Mouse (Mus musculus) C2C12 (cell line): ENCODE measurements around the gene Ikbke.

Experiments
- CEBPB ChIP-seq: IDR thresholded peaks from one replicate; pipeline ENCODE4 v1.6.1; 2011; ENCODE audit warnings: low read depth, mild to moderate bottlenecking, control low read depth, moderate library complexity
- CTCF ChIP-seq: IDR thresholded peaks from one replicate; pipeline ENCODE4 v1.5.1; 2011; ENCODE audit not compliant: control insufficient read depth, insufficient read depth, insufficient read length
- FOSL1 ChIP-seq: IDR thresholded peaks from one replicate; pipeline ENCODE4 v1.8.0; 2011; ENCODE audit warnings: mild to moderate bottlenecking, low read length; ENCODE audit not compliant: poor library complexity, insufficient read depth, severe bottlenecking
- MAX ChIP-seq: IDR thresholded peaks from one replicate; pipeline ENCODE4 v1.6.1; 2011; ENCODE audit warnings: mild to moderate bottlenecking, control low read depth
- MYOD1 ChIP-seq: IDR thresholded peaks from one replicate; pipeline ENCODE4 v1.6.1; 2011; ENCODE audit warnings: low read depth; ENCODE audit not compliant: control insufficient read depth, insufficient read length
- MYOG ChIP-seq: IDR thresholded peaks from one replicate; pipeline ENCODE4 v1.6.1; 2011; ENCODE audit not compliant: control insufficient read depth, insufficient read length; ENCODE audit errors: extremely low read depth
- USF1 ChIP-seq: IDR thresholded peaks from one replicate; pipeline ENCODE4 v1.6.1; 2011; ENCODE audit warnings: low read depth, mild to moderate bottlenecking, control low read depth, moderate library complexity

GRCm38 (mm10) chr1:131276831-131277230 lies 2.6 kb downstream of the Ikbke start:
- no peak for TF ChIP-seq CTCF
- no peak for TF ChIP-seq USF1
- no peak for TF ChIP-seq MAX
- no peak for TF ChIP-seq CEBPB
- TF ChIP-seq MYOG = no peak
- TF ChIP-seq MYOD1 = no peak
- no peak for TF ChIP-seq FOSL1
